1 mouse cellular context compared by ENCODE assay signal in the genomic region with DNA sequence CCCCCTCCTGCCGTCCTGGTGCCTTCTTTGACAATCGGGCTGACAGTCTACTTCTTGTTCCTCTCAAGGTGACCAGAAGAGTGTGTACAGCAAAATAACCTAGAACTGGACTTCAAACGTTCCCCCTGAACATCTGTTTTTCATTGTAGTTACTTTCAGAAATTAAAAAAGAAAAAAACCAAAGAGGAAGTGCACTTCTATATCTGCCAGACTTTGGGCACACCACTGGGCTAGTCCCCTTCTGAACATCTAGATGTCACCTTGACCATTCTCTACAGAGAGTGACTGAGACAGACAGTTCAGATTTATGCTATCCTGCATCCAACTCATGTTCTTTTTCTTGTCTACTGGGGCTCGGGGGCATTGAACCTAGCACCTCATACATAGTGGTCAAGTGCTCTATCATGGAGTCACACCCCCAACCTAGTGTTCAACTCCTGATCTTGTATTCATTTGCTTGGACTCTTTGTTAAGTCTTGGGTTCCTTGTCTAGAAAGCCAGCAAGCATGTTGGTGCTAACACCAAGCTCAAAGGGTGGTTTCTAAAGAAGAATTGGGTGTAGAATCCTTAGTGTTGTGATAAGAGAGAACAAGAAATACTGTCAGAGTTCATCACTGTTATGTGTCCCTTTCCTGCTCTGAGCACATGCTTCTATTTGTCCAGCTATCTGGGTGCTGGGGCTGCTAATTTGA.
A peak's percentile ranks its signal among the peaks of the same experiment; 100 is the strongest.
TF ChIP-seq lines count a peak whose summit lies in the region.

No protein-coding gene starts in this region.

TF ChIP-seq in MEL, 35 proteins besides CTCF, POLR2A, EP300 and RAD21 (continued from another document):
- TF ChIP-seq GATA1 (IDR thresholded peaks at IDR 0.05; ENCODE audit: low read depth, low read length) (no peak), ZNF384 (IDR thresholded peaks at IDR 0.05; ENCODE audit: low read depth, low read length) (peak; percentile 68), MXI1 (IDR thresholded peaks at IDR 0.05; ENCODE audit: low read depth, low read length) (peak; percentile 70), MAX (IDR thresholded peaks at IDR 0.05; ENCODE audit: low read length) (peak; percentile 55), BHLHE40 (IDR thresholded peaks at IDR 0.05; ENCODE audit: borderline replicate concordance, low read depth, low read length) (0 out of 2 replicates have a peak, but pooled peaks have one; percentile 11), HCFC1 (IDR thresholded peaks at IDR 0.05; ENCODE audit: low read depth, low read length) (no peak), USF2 (IDR thresholded peaks at IDR 0.05; ENCODE audit: borderline replicate concordance in 1 of 2, insufficient read depth in 1 of 2, low read depth in 1 of 2, low read length in 2 of 2) (no peak), TAL1 (IDR thresholded peaks at IDR 0.05; ENCODE audit: low read length) (0 out of 2 replicates have a peak, but pooled peaks have one; percentile 6), SIN3A (IDR thresholded peaks at IDR 0.05; ENCODE audit: low read length) (peak; percentile 56; the same call in 1 of the 2 replicates), ZMIZ1 (IDR thresholded peaks at IDR 0.05; ENCODE audit: low read depth, low read length) (no peak), POLR2AphosphoS5 (IDR thresholded peaks at IDR 0.05; ENCODE audit: borderline replicate concordance, low read depth, low read length) (no peak), ETS1 (IDR thresholded peaks at IDR 0.05; ENCODE audit: low read depth, low read length) (0 out of 2 replicates have a peak, but pooled peaks have one; percentile 4)
